Mouse (Mus musculus) liver, embryonic 15.5 days (tissue): Measurements from ENCODE around the gene Ncoa3. TPM values are rescaled to one million over a fixed set of nuclear protein-coding genes. Genes with fewer than 3 reads are reported as not detected.

Experiments used
- ATAC-seq: fragments of 200-750 bp; cut with Nextera tagmentation; 2 replicates; pipeline ENCODE4 v1.8.0; 2017; ENCODE audit warnings: moderate number of reproducible peaks, mild to moderate bottlenecking, moderate library complexity; ENCODE audit not compliant: insufficient read depth
- H3K27ac ChIP-seq: fragments of 300-500 bp; sonication (generic); replicated peaks from 2 replicates; pipeline ENCODE4 v1.5.1; 2015; ENCODE audit warnings: mild to moderate bottlenecking, inconsistent platforms
- H3K27me3 ChIP-seq: fragments of 300-500 bp; sonication (generic); 2 replicates; pipeline ENCODE4 v1.6.1; 2015; ENCODE audit warnings: mild to moderate bottlenecking, inconsistent platforms
- H3K36me3 ChIP-seq: fragments of 300-500 bp; sonication (generic); replicated peaks from 2 replicates; pipeline ENCODE4 v1.6.1; 2015; ENCODE audit warnings: moderate library complexity, mild to moderate bottlenecking, inconsistent platforms
- H3K4me1 ChIP-seq: fragments of 300-500 bp; sonication (generic); replicated peaks from 2 replicates; pipeline ENCODE4 v1.6.1; 2015; ENCODE audit warnings: inconsistent platforms
- H3K4me2 ChIP-seq: fragments of 300-500 bp; sonication (generic); 2 replicates; pipeline ENCODE4 v1.6.1; 2015; ENCODE audit warnings: moderate library complexity, mild to moderate bottlenecking, inconsistent platforms
- H3K4me3 ChIP-seq: fragments of 300-500 bp; sonication (generic); replicated peaks from 2 replicates; pipeline ENCODE4 v1.5.1; 2015; ENCODE audit warnings: mild to moderate bottlenecking, inconsistent platforms
- H3K9ac ChIP-seq: fragments of 300-500 bp; sonication (generic); 2 replicates; pipeline ENCODE4 v1.6.1; 2015; ENCODE audit warnings: moderate library complexity, mild to moderate bottlenecking, inconsistent platforms
- H3K9me3 ChIP-seq: fragments of 300-500 bp; sonication (generic); replicated peaks from 2 replicates; pipeline ENCODE4 v1.6.1; 2016; ENCODE audit warnings: inconsistent platforms
- WGBS: fragments of 180-500 bp; shearing (Covaris S2); methylation state at CpG from one replicate; pipeline ENCODE4 v1.1.7; 2015; ENCODE audit warnings: mixed read lengths; ENCODE audit not compliant: insufficient replicate concordance; 5-methylcytosine and 5-hydroxymethylcytosine counted together
- polyA plus RNA-seq: library from polyadenylated mRNA; unstranded; fragments of >200 nt; fragmentation: Nextera tagmentation; extraction: Ambion mirVana; gene quantifications from 2 replicates; pipeline ENCODE4 v1.2.1, GENCODE M21; 2015

Gene Ncoa3
- polyA plus RNA-seq, 1 experiment from 2014 or later: 3.5 TPM

DNA sequence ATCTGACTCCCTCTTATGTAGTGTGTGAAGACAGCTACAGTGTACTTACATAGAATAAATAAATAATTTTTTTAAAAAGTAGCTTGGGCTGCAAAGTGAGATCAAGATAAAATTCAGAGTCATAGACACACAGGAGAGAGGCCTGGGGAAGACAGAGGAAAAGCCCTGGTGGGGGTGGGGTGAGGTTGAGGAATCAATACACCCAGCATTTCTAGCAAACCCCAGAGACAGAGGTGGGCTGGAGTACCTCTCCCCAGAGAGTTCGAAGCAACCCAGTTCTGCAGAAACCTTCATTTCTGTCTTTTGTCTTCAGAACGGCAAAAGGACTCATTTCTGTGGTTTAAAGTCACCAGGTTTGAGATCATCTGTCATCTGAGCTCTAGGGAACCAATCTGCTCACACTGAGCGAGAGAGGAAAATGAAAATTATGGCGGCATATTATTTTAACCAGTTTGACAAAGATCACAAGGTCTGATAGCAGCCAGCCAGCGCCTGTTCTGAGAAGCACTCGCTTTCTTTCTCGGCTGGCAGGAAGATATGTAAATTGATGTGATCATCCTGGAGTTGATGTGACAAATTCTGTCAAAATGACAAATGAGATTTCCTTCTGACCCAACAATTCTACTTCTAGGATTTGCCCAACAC is 36.2 kb upstream of the Ncoa3 start:
- 21% methylated on average over 7 of the region's 7 CpGs for WGBS
- no peak for ATAC-seq
- Histone ChIP-seq H3K27me3 (0 out of 2 replicates have a peak, but pooled peaks cover 6% of the 10 kb centered on the region), H3K36me3 (no peaks in the 10 kb centered on the region), H3K4me1 (peaks cover 40% of the 10 kb centered on the region), H3K27ac (peak overlapping the region; percentile 0; the same call in 1 of the 2 replicates), H3K9me3 (no peaks in the 10 kb centered on the region), H3K4me2 (no peak overlapping the region), H3K9ac (no peak overlapping the region), H3K4me3 (no peak overlapping the region)

GRCm38 (mm10) chr2:165957257-165957828 is 35.1 kb upstream of the Ncoa3 start:
- H3K36me3 ChIP-seq: no peaks in the 10 kb centered on the region
- H3K9me3 ChIP-seq: no peaks in the 10 kb centered on the region
- no peak overlapping the region for H3K27ac ChIP-seq
- 40% methylated on average over 9 of the region's 9 CpGs for WGBS
- H3K4me3 ChIP-seq: no peak overlapping the region
- no peak overlapping the region for H3K4me2 ChIP-seq
- no peak overlapping the region for H3K9ac ChIP-seq
- 0 out of 2 replicates have a peak, but pooled peaks cover 6% of the 10 kb centered on the region for H3K27me3 ChIP-seq
- H3K4me1 ChIP-seq: peaks cover 29% of the 10 kb centered on the region
- no peak for ATAC-seq

GRCm38 (mm10) chr2:165958556-165958955 is 33.9 kb upstream of the Ncoa3 start:
- ATAC-seq: no peak
- no peak overlapping the region for H3K4me2 ChIP-seq
- WGBS: 64% methylated on average over 6 of the region's 6 CpGs
- no peak overlapping the region for H3K27ac ChIP-seq
- H3K27me3 ChIP-seq: 0 out of 2 replicates have a peak, but pooled peaks cover 6% of the 10 kb centered on the region
- H3K36me3 ChIP-seq: no peaks in the 10 kb centered on the region
- H3K4me1 ChIP-seq: peaks cover 26% of the 10 kb centered on the region
- no peaks in the 10 kb centered on the region for H3K9me3 ChIP-seq
- no peak overlapping the region for H3K4me3 ChIP-seq
- H3K9ac ChIP-seq: no peak overlapping the region

DNA sequence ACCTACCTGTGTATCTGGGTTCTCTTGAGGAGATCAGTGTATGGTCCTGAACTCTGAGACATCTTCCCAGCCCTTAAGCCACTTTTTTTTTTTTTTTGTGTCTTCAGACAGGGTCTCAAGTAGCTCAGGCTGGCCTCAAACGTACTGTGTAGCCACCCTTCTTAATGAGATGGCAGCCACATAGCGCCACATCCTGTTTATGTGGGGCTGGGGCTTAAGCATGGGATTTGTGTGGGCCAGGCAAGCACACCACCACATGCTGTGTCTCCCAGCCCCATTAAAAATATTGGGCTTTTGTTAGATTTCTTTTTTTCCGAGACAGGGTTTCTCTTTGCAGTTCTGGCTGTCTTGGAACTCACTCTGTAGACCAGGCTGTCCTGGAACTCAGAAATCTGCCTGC is 31.7 kb upstream of the Ncoa3 start:
- Histone ChIP-seq H3K27me3 (0 out of 2 replicates have a peak, but pooled peaks cover 6% of the 10 kb centered on the region), H3K4me2 (no peak overlapping the region), H3K4me3 (no peak overlapping the region), H3K27ac (no peak overlapping the region), H3K9me3 (no peaks in the 10 kb centered on the region), H3K36me3 (no peaks in the 10 kb centered on the region), H3K9ac (no peak overlapping the region), H3K4me1 (peaks cover 18% of the 10 kb centered on the region)
- WGBS: 63% methylated on average over 3 of the region's 3 CpGs
- no peak for ATAC-seq

- Histone ChIP-seq H3K9me3 (no peaks in the 10 kb centered on the region), H3K4me3 (no peak overlapping the region), H3K4me2 (no peak overlapping the region), H3K36me3 (no peaks in the 10 kb centered on the region), H3K27me3 (no peaks in the 10 kb centered on the region), H3K9ac (no peak overlapping the region), H3K4me1 (peaks cover 15% of the 10 kb centered on the region), H3K27ac (no peak overlapping the region)
- 26% methylated on average over 5 of the region's 5 CpGs for WGBS
- ATAC-seq: no peak
Measured at GRCm38 (mm10) chr2:165962824-165963223, 29.6 kb upstream of the Ncoa3 start.

- no peak for ATAC-seq
- no peaks in the 10 kb centered on the region for H3K27me3 ChIP-seq
- no peak overlapping the region for H3K9ac ChIP-seq
- 63% methylated on average over 4 of the region's 4 CpGs for WGBS
- H3K4me1 ChIP-seq: peaks cover 28% of the 10 kb centered on the region
- H3K4me3 ChIP-seq: no peak overlapping the region
- no peaks in the 10 kb centered on the region for H3K9me3 ChIP-seq
- no peak overlapping the region for H3K4me2 ChIP-seq
- no peak overlapping the region for H3K27ac ChIP-seq
- H3K36me3 ChIP-seq: no peaks in the 10 kb centered on the region
Measured at GRCm38 (mm10) chr2:165964121-165964520, 28.3 kb upstream of the Ncoa3 start.

DNA sequence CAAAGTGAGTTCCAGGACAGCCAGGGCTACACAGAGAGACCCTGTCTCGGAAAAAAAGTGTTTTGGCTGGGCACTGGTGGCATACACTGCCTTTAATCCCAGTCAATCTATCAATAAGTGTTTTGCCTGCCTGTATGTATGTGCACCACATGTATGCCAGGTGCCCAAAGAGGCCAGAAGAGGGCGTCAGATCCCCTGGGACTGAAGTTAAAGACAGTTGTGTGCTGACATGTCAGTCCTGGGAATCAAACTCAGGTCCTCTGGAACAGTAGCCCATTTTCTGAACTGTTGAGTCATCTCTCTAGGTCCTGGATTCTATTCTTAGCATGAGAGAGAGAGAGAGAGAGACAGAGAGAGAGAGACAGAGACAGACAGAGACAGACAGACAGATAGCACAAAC is 25.4 kb upstream of the Ncoa3 start:
- no peaks in the 10 kb centered on the region for H3K36me3 ChIP-seq
- no peak for ATAC-seq
- H3K27ac ChIP-seq: 0 out of 2 replicates have a peak overlapping the region, but pooled peaks have one; percentile 4
- no peaks in the 10 kb centered on the region for H3K9me3 ChIP-seq
- H3K4me3 ChIP-seq: no peak overlapping the region
- H3K27me3 ChIP-seq: no peaks in the 10 kb centered on the region
- WGBS: 65% methylated on average over 2 of the region's 2 CpGs
- no peak overlapping the region for H3K9ac ChIP-seq
- H3K4me1 ChIP-seq: peaks cover 45% of the 10 kb centered on the region
- H3K4me2 ChIP-seq: no peak overlapping the region

GRCm38 (mm10) chr2:165967823-165968555 is 24.4 kb upstream of the Ncoa3 start:
- Histone ChIP-seq H3K9ac (no peak overlapping the region), H3K4me3 (no peak overlapping the region), H3K27ac (peak overlapping the region; percentile 4; the same call in 1 of the 2 replicates), H3K4me2 (0 out of 2 replicates have a peak overlapping the region, but pooled peaks have one; percentile 57), H3K36me3 (no peaks in the 10 kb centered on the region), H3K27me3 (no peaks in the 10 kb centered on the region), H3K9me3 (no peaks in the 10 kb centered on the region), H3K4me1 (peaks cover 45% of the 10 kb centered on the region)
- 13% methylated on average over 6 of the region's 6 CpGs for WGBS
- peak; percentile 66 for ATAC-seq

GRCm38 (mm10) chr2:165968876-165969275 is 23.6 kb upstream of the Ncoa3 start:
- Histone ChIP-seq H3K4me3 (peak overlapping the region; percentile 32; the same call in 1 of the 2 replicates), H3K27ac (peak overlapping the region; percentile 4), H3K4me1 (peaks cover 43% of the 10 kb centered on the region), H3K9me3 (no peaks in the 10 kb centered on the region), H3K36me3 (no peaks in the 10 kb centered on the region), H3K9ac (no peak overlapping the region), H3K4me2 (peak overlapping the region; percentile 57), H3K27me3 (no peaks in the 10 kb centered on the region)
- WGBS: 24% methylated on average over 3 of the region's 3 CpGs
- peak; percentile 58 for ATAC-seq

GRCm38 (mm10) chr2:165969391-165969790 is 23.0 kb upstream of the Ncoa3 start:
- no peak overlapping the region for H3K9ac ChIP-seq
- H3K9me3 ChIP-seq: no peaks in the 10 kb centered on the region
- H3K4me2 ChIP-seq: peak overlapping the region; percentile 57
- peak overlapping the region; percentile 4; the same call in 1 of the 2 replicates for H3K27ac ChIP-seq
- 18% methylated on average over 8 of the region's 8 CpGs for WGBS
- no peaks in the 10 kb centered on the region for H3K27me3 ChIP-seq
- ATAC-seq: 0 out of 2 replicates have a peak, but pooled peaks have one; percentile 26
- peak overlapping the region; percentile 32; the same call in 1 of the 2 replicates for H3K4me3 ChIP-seq
- H3K4me1 ChIP-seq: peaks cover 39% of the 10 kb centered on the region
- no peaks in the 10 kb centered on the region for H3K36me3 ChIP-seq

GRCm38 (mm10) chr2:165969961-165970360 is 22.5 kb upstream of the Ncoa3 start:
- H3K9me3 ChIP-seq: no peaks in the 10 kb centered on the region
- 73% methylated on average over 13 of the region's 13 CpGs for WGBS
- ATAC-seq: no peak
- peaks cover 38% of the 10 kb centered on the region for H3K4me1 ChIP-seq
- H3K4me3 ChIP-seq: no peak overlapping the region
- H3K36me3 ChIP-seq: no peaks in the 10 kb centered on the region
- no peak overlapping the region for H3K4me2 ChIP-seq
- H3K27me3 ChIP-seq: no peaks in the 10 kb centered on the region
- H3K27ac ChIP-seq: no peak overlapping the region
- no peak overlapping the region for H3K9ac ChIP-seq
